Mouse (Mus musculus): Measurements from ENCODE around the gene Gm4131.

GRCm38 (mm10) chr14:62496501-62496900 lies 70.2 kb downstream of the Gm4131 start:
- TF ChIP-seq POLR2A (IDR thresholded peaks at IDR 0.05; ENCODE audit: borderline replicate concordance, extremely low read depth, low read depth, low read length) (no peak), CTCF (IDR thresholded peaks at IDR 0.05; ENCODE audit: insufficient read depth, low read length) (no peak)
